Mouse (Mus musculus) lung, postnatal 0 days (tissue): ENCODE measurements around the gene Clmp. TPM values are rescaled to one million over a fixed set of nuclear protein-coding genes. Genes with fewer than 3 reads are reported as not detected.
A peak's percentile ranks its signal among the peaks of the same experiment; 100 is the strongest.

Source experiments
- ATAC-seq: fragments of 200-750 bp; cut with Nextera tagmentation; 2 replicates; pipeline ENCODE4 v1.8.0; 2017; ENCODE audit warnings: moderate library complexity
- DNase-seq: peaks from one replicate; pipeline ENCODE4 v3.0.0-alpha.2; 2016; ENCODE audit warnings: low spot score
- H3K27ac ChIP-seq: fragments of 300-500 bp; sonication (generic); 2 replicates; pipeline ENCODE4 v1.5.1; 2014; ENCODE audit warnings: antibody characterized with exemption, mild to moderate bottlenecking, low read length, mixed read lengths
- H3K27me3 ChIP-seq: fragments of 300-500 bp; sonication (generic); replicated peaks from 2 replicates; pipeline ENCODE4 v1.6.1; 2014; ENCODE audit warnings: low read length, mixed read lengths; ENCODE audit not compliant: insufficient read depth
- H3K36me3 ChIP-seq: fragments of 300-500 bp; sonication (generic); 2 replicates; pipeline ENCODE4 v1.6.1; 2014; ENCODE audit warnings: low read length, mixed read lengths; ENCODE audit not compliant: insufficient read depth
- H3K4me1 ChIP-seq: fragments of 300-500 bp; sonication (generic); 2 replicates; pipeline ENCODE4 v1.6.1; 2014; ENCODE audit warnings: antibody characterized with exemption, low read depth, low read length, mixed read lengths; ENCODE audit not compliant: insufficient read depth
- H3K4me2 ChIP-seq: fragments of 300-500 bp; sonication (generic); replicated peaks from 2 replicates; pipeline ENCODE4 v1.6.1; 2014; ENCODE audit warnings: low read depth, mild to moderate bottlenecking, low read length, moderate library complexity, mixed read lengths
- H3K4me3 ChIP-seq: fragments of 300-500 bp; sonication (generic); 2 replicates; pipeline ENCODE4 v1.5.1; 2014; ENCODE audit warnings: low read depth, low read length
- H3K9ac ChIP-seq: fragments of 300-500 bp; sonication (generic); replicated peaks from 2 replicates; pipeline ENCODE4 v1.6.1; 2014; ENCODE audit warnings: low read depth, mild to moderate bottlenecking
- H3K9me3 ChIP-seq: fragments of 300-500 bp; sonication (generic); 2 replicates; pipeline ENCODE4 v1.6.1; 2016; ENCODE audit warnings: low read length, mixed read lengths
- CTCF ChIP-seq: IDR thresholded peaks from 2 replicates; pipeline ENCODE4 v1.5.1; 2016; ENCODE audit warnings: antibody characterized with exemption, mild to moderate bottlenecking
- EP300 ChIP-seq: IDR thresholded peaks from 2 replicates; pipeline ENCODE4 v1.6.1; 2016; ENCODE audit warnings: antibody characterized with exemption, mild to moderate bottlenecking, control low read depth
- WGBS: fragments of 180-500 bp; shearing (Covaris S2); extraction: QIAGEN DNeasy Blood & Tissue Kit; methylation state at CpG from one replicate; pipeline ENCODE4 v1.1.7; 2014; 5-methylcytosine and 5-hydroxymethylcytosine counted together
- polyA plus RNA-seq: library from polyadenylated mRNA; unstranded; fragments of >200 nt; fragmentation: Nextera tagmentation; extraction: Ambion mirVana; gene quantifications from 2 replicates; pipeline ENCODE4 v1.2.1, GENCODE M21; 2015

Gene Clmp
- polyA plus RNA-seq, 1 experiment from 2014 or later = 12.5 TPM

DNA sequence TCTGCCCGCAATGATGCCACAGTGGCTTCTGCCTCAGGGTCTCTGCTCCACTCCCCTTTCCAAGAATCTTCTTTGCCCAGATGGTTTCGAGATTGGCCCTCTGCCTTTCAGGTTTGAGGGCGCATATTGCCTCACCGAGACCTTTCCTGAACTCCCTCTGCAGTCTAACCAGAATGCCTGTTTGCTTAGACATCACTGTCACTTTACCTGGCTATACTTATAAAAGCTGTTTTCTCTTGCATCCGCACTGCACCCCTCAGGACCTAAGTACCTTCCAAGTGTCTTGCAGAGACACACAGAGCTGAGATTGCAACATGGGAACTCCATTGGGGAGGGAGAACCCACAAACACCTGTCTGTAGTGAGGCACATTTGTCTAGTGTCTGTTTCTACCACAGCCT is 14.5 kb downstream of the Clmp start:
- no peak for ATAC-seq
- WGBS = 75% methylated on average over 5 of the region's 5 CpGs
- TF ChIP-seq EP300 = no peak
- TF ChIP-seq CTCF = no peak
- DNase-seq = no peak
- no peaks in the 10 kb centered on the region for H3K4me1 ChIP-seq
- no peaks in the 10 kb centered on the region for H3K9me3 ChIP-seq
- H3K27ac ChIP-seq = no peak overlapping the region
- H3K27me3 ChIP-seq = no peaks in the 10 kb centered on the region
- no peaks in the 10 kb centered on the region for H3K36me3 ChIP-seq
- no peak overlapping the region for H3K9ac ChIP-seq
- H3K4me2 ChIP-seq = no peak overlapping the region
- no peak overlapping the region for H3K4me3 ChIP-seq

DNA sequence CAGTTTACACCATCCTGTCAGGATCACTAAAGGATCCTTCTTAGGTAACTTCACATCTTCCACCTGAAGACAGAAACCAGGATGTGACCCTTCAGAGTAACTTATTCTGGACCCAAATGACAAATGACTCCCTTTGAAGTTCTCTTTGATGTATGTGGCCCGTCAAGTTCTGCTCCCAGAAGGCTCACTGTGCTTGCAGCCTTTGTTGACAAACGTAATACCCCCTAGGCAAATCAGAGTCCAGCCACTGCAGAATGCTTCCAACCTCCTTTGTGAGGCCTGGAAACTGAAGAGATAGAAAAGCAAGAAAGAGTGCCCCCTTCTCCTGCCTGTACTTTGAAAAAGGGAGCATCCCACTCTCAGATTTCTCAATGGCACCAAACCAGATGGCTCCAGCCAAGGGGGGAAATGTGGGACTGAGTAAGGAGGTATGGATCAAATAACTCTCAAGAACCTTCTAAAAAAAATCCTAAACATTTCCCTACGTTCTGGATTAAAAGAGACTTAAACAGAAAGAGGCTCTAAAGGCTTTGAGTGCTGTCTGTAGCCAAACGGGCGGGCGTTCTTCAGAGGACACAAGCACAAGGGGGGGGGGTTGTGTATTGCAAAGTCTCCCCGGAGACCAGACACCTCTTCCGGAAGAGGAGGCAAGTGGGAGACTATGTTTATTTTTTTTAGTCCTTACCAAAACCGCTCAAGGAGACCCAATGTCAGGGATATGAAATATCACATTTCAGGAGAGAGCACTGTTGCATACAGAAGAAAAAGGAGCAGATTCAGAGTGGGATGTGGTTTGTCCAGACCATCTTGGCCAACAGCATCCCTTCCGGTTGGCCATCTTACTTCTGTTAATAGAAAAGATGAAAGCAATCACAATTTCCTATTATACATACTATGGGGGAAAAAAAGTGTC is 18.9 kb downstream of the Clmp start:
- TF ChIP-seq CTCF (no peak), EP300 (no peak)
- Histone ChIP-seq H3K9ac (no peak overlapping the region), H3K27me3 (no peaks in the 10 kb centered on the region), H3K4me2 (no peak overlapping the region), H3K4me1 (no peaks in the 10 kb centered on the region), H3K4me3 (no peak overlapping the region), H3K9me3 (no peaks in the 10 kb centered on the region), H3K27ac (no peak overlapping the region), H3K36me3 (no peaks in the 10 kb centered on the region)
- WGBS = 19% methylated on average over 10 of the region's 10 CpGs
- ATAC-seq (no peak), DNase-seq (no peak)

DNA sequence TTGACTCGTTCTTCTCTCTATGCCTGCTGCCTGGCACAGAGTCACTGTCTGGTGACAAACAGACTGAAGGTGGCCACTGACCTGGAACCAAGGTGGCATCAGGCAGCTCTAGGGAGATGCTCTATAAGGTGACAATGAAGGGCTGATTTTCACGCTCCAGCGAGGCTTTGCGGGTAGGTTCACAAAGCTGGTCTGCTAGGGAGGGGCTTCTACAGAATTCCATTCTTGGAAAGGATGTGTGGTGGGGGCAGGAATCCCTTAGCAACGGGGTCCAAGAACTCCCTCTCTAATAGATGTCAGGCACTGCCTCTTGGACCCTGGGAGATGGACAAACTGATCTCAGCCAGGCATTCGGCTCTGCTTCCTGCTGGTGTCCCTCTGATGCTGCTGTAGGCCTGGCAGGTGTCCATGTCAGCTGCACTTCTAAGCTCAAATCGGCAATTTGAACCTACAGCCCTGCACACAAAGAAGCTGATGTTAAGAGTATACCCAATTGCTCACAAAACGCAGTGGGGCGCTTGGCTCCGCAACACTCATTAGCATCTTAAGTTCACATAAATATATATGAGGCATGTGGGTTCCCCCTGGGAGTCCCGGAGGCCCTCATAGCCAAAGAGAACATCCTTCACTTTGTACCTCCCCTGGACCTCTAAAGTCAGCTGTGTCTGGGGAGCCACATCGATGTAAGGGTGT is 22.8 kb downstream of the Clmp start:
- TF ChIP-seq EP300 = no peak
- no peak for TF ChIP-seq CTCF
- no peaks in the 10 kb centered on the region for H3K4me1 ChIP-seq
- no peak for DNase-seq
- 66% methylated on average over 12 of the region's 12 CpGs for WGBS
- no peaks in the 10 kb centered on the region for H3K36me3 ChIP-seq
- no peaks in the 10 kb centered on the region for H3K27me3 ChIP-seq
- no peaks in the 10 kb centered on the region for H3K9me3 ChIP-seq
- no peak overlapping the region for H3K9ac ChIP-seq
- no peak overlapping the region for H3K27ac ChIP-seq
- ATAC-seq = no peak
- H3K4me2 ChIP-seq = no peak overlapping the region
- no peak overlapping the region for H3K4me3 ChIP-seq

DNA sequence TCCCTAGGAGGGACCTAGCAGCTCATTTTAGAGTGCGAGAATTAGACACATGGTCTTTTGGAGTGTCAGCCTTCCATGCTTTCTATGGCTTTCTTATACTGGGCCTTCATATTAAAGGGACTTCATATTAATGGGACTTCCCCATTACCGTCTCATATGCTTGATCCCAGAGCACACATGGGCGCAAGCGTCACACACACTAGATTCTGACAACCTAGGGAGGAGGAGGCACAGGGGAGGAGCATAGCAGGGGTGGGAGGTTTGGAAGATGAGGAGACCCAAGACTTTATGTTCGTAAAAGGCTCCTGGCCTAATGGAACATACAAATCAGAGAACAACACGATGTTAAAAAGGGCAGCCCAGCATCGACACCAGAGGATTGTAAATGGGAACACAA is 23.4 kb downstream of the Clmp start:
- Histone ChIP-seq H3K4me3 (no peak overlapping the region), H3K36me3 (no peaks in the 10 kb centered on the region), H3K4me1 (no peaks in the 10 kb centered on the region), H3K9me3 (no peaks in the 10 kb centered on the region), H3K9ac (no peak overlapping the region), H3K27ac (no peak overlapping the region), H3K27me3 (no peaks in the 10 kb centered on the region), H3K4me2 (no peak overlapping the region)
- ATAC-seq (no peak), DNase-seq (no peak)
- no peak for TF ChIP-seq EP300
- TF ChIP-seq CTCF = no peak
- 75% methylated on average over 7 of the region's 7 CpGs for WGBS

DNA sequence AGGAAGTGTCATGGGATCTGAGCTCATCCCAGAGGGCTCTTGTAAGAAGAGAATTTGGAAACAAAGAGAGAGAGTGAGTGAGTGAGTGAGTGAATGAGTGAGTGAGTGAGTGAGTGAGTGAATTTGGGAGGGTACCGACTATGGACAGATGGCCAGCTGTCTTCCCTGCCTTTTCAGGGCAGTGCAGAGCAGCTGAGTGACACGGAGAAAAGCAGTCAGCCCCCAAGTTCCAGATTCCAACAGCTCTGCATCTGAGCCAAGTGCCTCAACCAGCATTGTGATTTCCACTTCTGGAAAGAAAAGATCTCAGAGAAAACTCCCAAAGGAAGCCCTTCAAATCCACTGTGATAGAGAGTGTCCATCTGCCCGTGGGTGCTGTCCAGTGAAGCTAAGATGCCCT is 23.8 kb downstream of the Clmp start:
- peak; percentile 15 for DNase-seq
- Histone ChIP-seq H3K27ac (no peak overlapping the region), H3K4me1 (no peaks in the 10 kb centered on the region), H3K4me3 (no peak overlapping the region), H3K36me3 (no peaks in the 10 kb centered on the region), H3K27me3 (no peaks in the 10 kb centered on the region), H3K9ac (no peak overlapping the region), H3K4me2 (no peak overlapping the region), H3K9me3 (no peaks in the 10 kb centered on the region)
- peak; percentile 32; the same call in 1 of the 2 replicates for ATAC-seq
- TF ChIP-seq CTCF = no peak
- no peak for TF ChIP-seq EP300
- 28% methylated on average over 3 of the region's 3 CpGs for WGBS

DNA sequence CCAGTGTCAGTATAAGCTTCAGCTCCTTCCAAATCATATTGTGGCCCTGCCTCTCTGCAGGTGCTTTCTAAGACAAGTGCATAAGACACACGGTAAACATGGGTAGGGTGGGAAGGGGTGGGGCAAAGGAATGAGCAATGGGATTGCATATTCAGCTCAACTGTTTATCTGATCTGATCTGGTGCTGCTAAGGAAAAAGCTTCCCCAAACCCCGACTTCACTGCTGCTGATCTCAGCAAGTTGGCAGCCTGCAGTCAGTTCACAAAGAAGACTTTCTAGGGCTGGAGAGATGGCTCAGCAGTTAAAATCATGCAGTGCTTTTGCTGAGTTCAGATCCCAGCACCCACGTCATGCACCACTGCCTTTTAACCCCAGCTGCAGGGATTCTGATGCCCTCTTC is 24.2 kb downstream of the Clmp start:
- Histone ChIP-seq H3K27me3 (no peaks in the 10 kb centered on the region), H3K4me2 (no peak overlapping the region), H3K4me3 (no peak overlapping the region), H3K9ac (no peak overlapping the region), H3K9me3 (no peaks in the 10 kb centered on the region), H3K36me3 (no peaks in the 10 kb centered on the region), H3K27ac (no peak overlapping the region), H3K4me1 (no peaks in the 10 kb centered on the region)
- DNase-seq (no peak), ATAC-seq (0 out of 2 replicates have a peak, but pooled peaks have one; percentile 8)
- no peak for TF ChIP-seq CTCF
- TF ChIP-seq EP300 = no peak
- WGBS = 24% methylated on average over 3 of the region's 3 CpGs
